Mouse (Mus musculus) embryonic facial prominence, embryonic 11.5 days (tissue): ENCODE data around the gene Mib2. TPM values are rescaled to one million over a fixed set of nuclear protein-coding genes. Genes with fewer than 3 reads are reported as not detected.
"Not testable (repeated sequence)": the region's sequence is repeated elsewhere in the genome, so short reads cannot be mapped to it uniquely, and the experiment has no call there.

Source experiments
- ATAC-seq: fragments of 200-750 bp; cut with Nextera tagmentation; replicated peaks from 2 replicates; pipeline ENCODE4 v1.8.0; 2017; ENCODE audit warnings: low read depth; ENCODE audit not compliant: insufficient number of reproducible peaks, low FRiP score, low TSS enrichment
- DNase-seq: peaks from one replicate; pipeline ENCODE4 v3.0.0-alpha.2; 2015; ENCODE audit warnings: low spot score
- H3K27ac ChIP-seq: fragments of 300-500 bp; sonication (generic); replicated peaks from 2 replicates; pipeline ENCODE4 v1.5.1; 2014; ENCODE audit warnings: mild to moderate bottlenecking, low read depth, low read length, control low read depth
- H3K27me3 ChIP-seq: fragments of 300-500 bp; sonication (generic); 2 replicates; pipeline ENCODE4 v1.6.1; 2014; ENCODE audit warnings: mild to moderate bottlenecking, low read length, moderate library complexity, mixed read lengths; ENCODE audit not compliant: control insufficient read depth, insufficient read depth
- H3K36me3 ChIP-seq: fragments of 300-500 bp; sonication (generic); replicated peaks from 2 replicates; pipeline ENCODE4 v1.6.1; 2014; ENCODE audit warnings: low read depth, mild to moderate bottlenecking, low read length, moderate library complexity, mixed read lengths; ENCODE audit not compliant: control insufficient read depth, insufficient read depth
- H3K4me1 ChIP-seq: fragments of 300-500 bp; sonication (generic); 2 replicates; pipeline ENCODE4 v1.6.1; 2014; ENCODE audit warnings: low read length, mixed read lengths; ENCODE audit not compliant: control insufficient read depth, insufficient read depth
- H3K4me2 ChIP-seq: fragments of 300-500 bp; sonication (generic); 2 replicates; pipeline ENCODE4 v1.6.1; 2014; ENCODE audit warnings: low read depth, mild to moderate bottlenecking, control low read depth, low read length, moderate library complexity
- H3K4me3 ChIP-seq: fragments of 300-500 bp; sonication (generic); 2 replicates; pipeline ENCODE4 v1.5.1; 2014; ENCODE audit warnings: low read depth, low read length, control low read depth
- H3K9ac ChIP-seq: fragments of 300-500 bp; sonication (generic); replicated peaks from 2 replicates; pipeline ENCODE4 v1.6.1; 2014; ENCODE audit warnings: mild to moderate bottlenecking, control low read depth, low read length
- H3K9me3 ChIP-seq: fragments of 300-500 bp; sonication (generic); replicated peaks from 2 replicates; pipeline ENCODE4 v1.6.1; 2016; ENCODE audit warnings: mild to moderate bottlenecking, low read length, inconsistent platforms, mixed read lengths; ENCODE audit not compliant: control insufficient read depth
- whole genome bisulfite sequencing: fragments of 180-500 bp; shearing (Covaris S2); extraction: QIAGEN DNeasy Blood & Tissue Kit; methylation state at CpG from one replicate; pipeline ENCODE4 v1.1.7; 2014; 5-methylcytosine and 5-hydroxymethylcytosine counted together
- polyA plus RNA-seq: library from polyadenylated mRNA; unstranded; fragments of >200 nt; fragmentation: Nextera tagmentation; extraction: Ambion mirVana; gene quantifications from 2 replicates; pipeline ENCODE4 v1.2.1, GENCODE M21; 2014

Gene Mib2
- polyA plus RNA-seq, 1 experiment from 2014 or later: 11.0 TPM

DNA sequence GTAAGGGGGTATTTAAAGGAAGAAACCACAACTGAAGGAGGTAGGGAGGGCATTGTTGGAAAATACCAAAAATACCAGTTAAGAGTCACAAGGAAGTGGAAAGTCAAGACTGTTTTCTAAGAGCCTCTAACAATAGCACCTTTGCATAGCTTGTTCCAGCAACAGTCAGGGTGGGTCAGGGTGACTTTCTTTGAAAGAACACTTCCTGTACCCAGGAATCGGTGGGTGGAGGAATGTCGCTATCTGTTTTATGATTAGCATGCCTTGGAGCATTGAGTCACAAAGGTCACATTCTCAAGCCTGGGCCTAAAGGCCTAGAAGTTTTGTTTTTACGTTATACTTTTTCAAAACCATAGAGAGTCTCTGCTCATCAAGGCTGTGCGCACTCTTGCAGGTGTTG is 18.8 kb upstream of the Mib2 start:
- H3K4me3 ChIP-seq, H3K4me1 ChIP-seq, ATAC-seq, H3K36me3 ChIP-seq, H3K27ac ChIP-seq, H3K4me2 ChIP-seq, H3K27me3 ChIP-seq, H3K9ac ChIP-seq, H3K9me3 ChIP-seq, DNase-seq: not testable (repeated sequence)
- WGBS: 89% methylated on average over 4 of the region's 4 CpGs

GRCm38 (mm10) chr4:155683670-155684277 is 14.8 kb upstream of the Mib2 start:
- not testable (repeated sequence) for H3K4me3 ChIP-seq, H3K9me3 ChIP-seq, ATAC-seq, H3K36me3 ChIP-seq, H3K9ac ChIP-seq, H3K4me2 ChIP-seq, H3K27ac ChIP-seq, H3K4me1 ChIP-seq, H3K27me3 ChIP-seq, DNase-seq
- WGBS: 91% methylated on average over 15 of the region's 19 CpGs

GRCm38 (mm10) chr4:155675991-155676390 is 7.0 kb upstream of the Mib2 start:
- Histone ChIP-seq H3K36me3 (no peaks in the 10 kb centered on the region), H3K9ac (no peak overlapping the region), H3K27ac (no peak overlapping the region), H3K4me3 (no peak overlapping the region), H3K4me1 (no peaks in the 10 kb centered on the region), H3K27me3 (no peaks in the 10 kb centered on the region), H3K9me3 (no peaks in the 10 kb centered on the region), H3K4me2 (no peak overlapping the region)
- no peak for DNase-seq
- WGBS: 91% methylated on average over 2 of the region's 2 CpGs
- no peak for ATAC-seq

GRCm38 (mm10) chr4:155672082-155672481 is 3.1 kb upstream of the Mib2 start:
- no peaks in the 10 kb centered on the region for H3K27me3 ChIP-seq
- H3K4me2 ChIP-seq: no peak overlapping the region
- no peaks in the 10 kb centered on the region for H3K36me3 ChIP-seq
- H3K4me3 ChIP-seq: no peak overlapping the region
- ATAC-seq: no peak
- H3K9ac ChIP-seq: no peak overlapping the region
- 44% methylated on average over 2 of the region's 2 CpGs for WGBS
- no peak overlapping the region for H3K27ac ChIP-seq
- no peaks in the 10 kb centered on the region for H3K4me1 ChIP-seq
- H3K9me3 ChIP-seq: no peaks in the 10 kb centered on the region
- no peak for DNase-seq

GRCm38 (mm10) chr4:155670236-155670635 is 1.2 kb upstream of the Mib2 start:
- ATAC-seq, H3K4me3 ChIP-seq, H3K4me1 ChIP-seq, H3K27ac ChIP-seq, H3K4me2 ChIP-seq, H3K9ac ChIP-seq, H3K27me3 ChIP-seq, DNase-seq, H3K9me3 ChIP-seq, H3K36me3 ChIP-seq: not testable (repeated sequence)
- WGBS: 66% methylated on average over 4 of the region's 4 CpGs

DNA sequence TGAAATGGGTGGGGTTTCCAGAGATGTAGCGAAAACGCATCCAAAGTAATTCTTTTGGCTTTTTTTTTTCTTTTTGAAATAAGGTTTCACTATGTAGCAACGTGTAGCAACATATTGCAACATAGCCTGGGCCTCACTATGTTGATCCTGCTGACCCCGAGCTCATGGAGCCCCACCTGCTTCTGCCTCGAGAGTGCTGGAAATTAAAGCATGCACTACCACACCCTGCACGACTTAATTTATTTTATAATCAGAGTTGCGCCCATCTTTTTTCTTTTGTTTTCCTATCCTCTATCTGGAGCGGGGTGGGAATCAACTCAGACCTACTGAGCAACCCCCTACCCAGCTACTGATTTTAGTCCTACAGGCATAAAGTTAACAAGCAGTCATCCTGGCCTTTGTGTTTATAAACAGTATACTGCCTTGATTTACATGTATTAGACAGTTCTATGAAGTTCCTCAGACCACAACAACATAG is 639 bp upstream of the Mib2 start:
- H3K4me3 ChIP-seq: peak overlapping the region; percentile 78
- H3K4me1 ChIP-seq: no peaks in the 10 kb centered on the region
- ATAC-seq (peak; percentile 60), DNase-seq (no peak)
- H3K4me2 ChIP-seq: peak overlapping the region; percentile 90
- H3K9me3 ChIP-seq: no peaks in the 10 kb centered on the region
- no peak overlapping the region for H3K9ac ChIP-seq
- H3K36me3 ChIP-seq: no peaks in the 10 kb centered on the region
- H3K27ac ChIP-seq: no peak overlapping the region
- 3% methylated on average over 8 of the region's 8 CpGs for WGBS
- no peaks in the 10 kb centered on the region for H3K27me3 ChIP-seq

GRCm38 (mm10) chr4:155666903-155667302 is 2.1 kb downstream of the Mib2 start:
- H3K9ac ChIP-seq: no peak overlapping the region; the same call in 1 of the 2 replicates
- no peaks in the 10 kb centered on the region for H3K27me3 ChIP-seq
- ATAC-seq (no peak), DNase-seq (no peak)
- H3K4me2 ChIP-seq: no peak overlapping the region
- no peaks in the 10 kb centered on the region for H3K4me1 ChIP-seq
- H3K4me3 ChIP-seq: no peak overlapping the region
- no peaks in the 10 kb centered on the region for H3K36me3 ChIP-seq
- H3K9me3 ChIP-seq: no peaks in the 10 kb centered on the region
- no peak overlapping the region for H3K27ac ChIP-seq

GRCm38 (mm10) chr4:155660641-155661040 is 8.4 kb downstream of the Mib2 start:
- DNase-seq (no peak), ATAC-seq (no peak)
- H3K4me2 ChIP-seq: no peak overlapping the region; the same call in 1 of the 2 replicates
- 89% methylated on average over 12 of the region's 12 CpGs for WGBS
- H3K36me3 ChIP-seq: no peaks in the 10 kb centered on the region
- H3K4me1 ChIP-seq: no peaks in the 10 kb centered on the region
- H3K27me3 ChIP-seq: peaks cover 4% of the 10 kb centered on the region; the same call in 1 of the 2 replicates
- H3K4me3 ChIP-seq: no peak overlapping the region
- no peaks in the 10 kb centered on the region for H3K9me3 ChIP-seq
- no peak overlapping the region for H3K9ac ChIP-seq
- H3K27ac ChIP-seq: no peak overlapping the region
